ENCODE assay signal across 12 mouse cellular contexts in the genomic region with DNA sequence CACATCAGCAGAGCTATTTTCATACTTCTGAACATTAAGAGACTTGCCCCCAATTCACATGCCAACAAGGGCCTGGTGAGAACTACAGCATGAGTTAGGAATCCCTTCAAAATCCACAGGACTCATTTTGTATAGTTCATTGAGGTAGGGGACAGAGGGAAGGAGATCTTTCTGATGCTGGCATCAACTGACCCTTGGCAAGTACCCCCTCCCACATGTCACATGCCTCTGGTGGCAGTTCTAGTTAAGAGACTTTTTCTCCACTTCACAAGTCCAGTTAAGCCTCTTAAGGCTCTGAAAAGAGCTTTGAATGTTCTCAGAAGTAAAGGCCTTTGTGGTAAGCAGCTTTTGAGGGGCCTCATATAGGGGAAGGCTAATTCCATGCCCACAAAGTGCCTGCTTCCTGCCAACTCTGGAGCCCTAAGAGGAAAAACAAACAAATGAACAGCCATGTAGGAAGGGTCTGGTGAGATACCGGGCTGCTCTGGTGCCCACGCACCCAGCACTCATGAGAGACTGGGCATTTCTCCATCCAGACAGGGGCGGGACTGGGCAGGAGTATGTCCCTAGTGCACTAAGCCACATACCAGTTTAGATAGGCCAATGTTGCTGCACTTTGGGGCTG. TPM values are rescaled to one million over a fixed set of nuclear protein-coding genes. Genes with fewer than 3 reads are reported as not detected.
DNase-seq lines count a peak whose midpoint lies in the region; ATAC-seq and TF ChIP-seq lines count a peak whose summit lies in the region.
"Had no signal": no experiment of that assay in that cellular context is flagged by ENCODE, and none has a peak within 500 bp of the region (broad histone marks: within the 10 kb centered on the region; RNA-seq: fewer than 3 reads in every experiment).

No protein-coding gene starts in this region.

- H3K79me2 ChIP-seq in liver, adult 2 months (ENCODE audit: control insufficient read depth, insufficient read depth, low read length) = no peaks in the 10 kb centered on the region

- no peak overlapping the region for H3K9ac ChIP-seq in liver, adult 2 months (ENCODE audit: low read depth, low read length)
- H3K9ac ChIP-seq in liver, postnatal 0 days (replicated peaks) = no peak overlapping the region
- no peak overlapping the region for H3K9ac ChIP-seq in heart, embryonic 14.5 days (ENCODE audit: low read length)
- H3K9ac ChIP-seq in stomach, postnatal 0 days (ENCODE audit: low read length) = no peak overlapping the region

- H3K27me3 ChIP-seq in liver, adult 2 months (ENCODE audit: control insufficient read depth, insufficient read depth, low read length) = no peaks in the 10 kb centered on the region
- H3K27me3 ChIP-seq in liver, postnatal 0 days (ENCODE audit: insufficient read depth, low read length) = no peaks in the 10 kb centered on the region
- H3K27me3 ChIP-seq in heart, embryonic 14.5 days (ENCODE audit: control insufficient read depth, insufficient read depth, low read length) = no peaks in the 10 kb centered on the region
- H3K27me3 ChIP-seq in stomach, postnatal 0 days (ENCODE audit: control insufficient read depth, insufficient read depth, low read length) = no peaks in the 10 kb centered on the region

- H3K4me1 ChIP-seq in liver, adult 2 months (ENCODE audit: control insufficient read depth, insufficient read depth, low read length) = peaks cover 11% of the 10 kb centered on the region
- peaks cover 5% of the 10 kb centered on the region; the same call in 1 of the 2 replicates for H3K4me1 ChIP-seq in liver, postnatal 0 days (ENCODE audit: insufficient read depth)
- H3K4me1 ChIP-seq in heart, embryonic 14.5 days (ENCODE audit: control insufficient read depth in 2 of 2, insufficient read depth in 2 of 2, low read length in 2 of 2) = peaks cover 6 to 9% of the 10 kb centered on the region in 2 experiments; a peak in 3 of 4 replicates
- no peaks in the 10 kb centered on the region for H3K4me1 ChIP-seq in stomach, postnatal 0 days (replicated peaks; ENCODE audit: control insufficient read depth, insufficient read depth)

- H3K36me3 ChIP-seq in liver, adult 2 months (ENCODE audit: control insufficient read depth, insufficient read depth, low read length) = no peaks in the 10 kb centered on the region
- no peaks in the 10 kb centered on the region for H3K36me3 ChIP-seq in liver, postnatal 0 days (replicated peaks; ENCODE audit: insufficient read depth, low read length)
- H3K36me3 ChIP-seq in heart, embryonic 14.5 days (ENCODE audit: control insufficient read depth, insufficient read depth, low read length) = no peaks in the 10 kb centered on the region
- H3K36me3 ChIP-seq in stomach, postnatal 0 days (ENCODE audit: control insufficient read depth, insufficient read depth, low read length) = no peaks in the 10 kb centered on the region
- H3K36me3 ChIP-seq: G1E had no signal

- no peak overlapping the region for H3K4me3 ChIP-seq in liver, adult 2 months (ENCODE audit: insufficient read depth, low read depth, low read length)
- no peak overlapping the region for H3K4me3 ChIP-seq in liver, postnatal 0 days (ENCODE audit: low read depth, low read length)
- H3K4me3 ChIP-seq in heart, embryonic 14.5 days (ENCODE audit: control insufficient read depth in 1 of 2, insufficient read depth in 1 of 2, low read depth in 1 of 2, low read length in 2 of 2) = no peak overlapping the region
- no peak overlapping the region for H3K4me3 ChIP-seq in stomach, postnatal 0 days (ENCODE audit: low read depth, low read length)

- no peak for ATAC-seq in liver, postnatal 0 days
- peak; percentile 75 for ATAC-seq in heart, embryonic 14.5 days (ENCODE audit: insufficient number of reproducible peaks, insufficient read depth, low FRiP score, low read depth)
- ATAC-seq in stomach, postnatal 0 days (ENCODE audit: low FRiP score, low TSS enrichment) = no peak

- no peak for TF ChIP-seq EP300 in liver, postnatal 0 days (IDR thresholded peaks at IDR 0.05; ENCODE audit: low read depth)
- no peak for TF ChIP-seq EP300 in stomach, postnatal 0 days (optimal IDR thresholded peaks at IDR 0.05)

- no peaks in the 10 kb centered on the region for H3K9me3 ChIP-seq in liver, postnatal 0 days (ENCODE audit: low read length)
- no peaks in the 10 kb centered on the region for H3K9me3 ChIP-seq in heart, embryonic 14.5 days (ENCODE audit: control insufficient read depth, low read length)
- no peaks in the 10 kb centered on the region for H3K9me3 ChIP-seq in stomach, postnatal 0 days (ENCODE audit: control insufficient read depth, low read length)
- H3K9me3 ChIP-seq: G1E had no signal

- TF ChIP-seq POLR2A in liver, adult 2 months (IDR thresholded peaks at IDR 0.05; ENCODE audit: extremely low read depth, insufficient read depth, low read length) = no peak

- peak overlapping the region; percentile 51 for H3K27ac ChIP-seq in liver, adult 2 months (replicated peaks; ENCODE audit: insufficient read depth, low read depth, low read length)
- H3K27ac ChIP-seq in liver, postnatal 0 days (ENCODE audit: low read depth) = no peak overlapping the region
- peak overlapping the region; percentile 32 to 75; a peak in 3 of 4 replicates for H3K27ac ChIP-seq in heart, embryonic 14.5 days (replicated peaks in 1 of 2; ENCODE audit: control insufficient read depth in 1 of 2, insufficient read depth in 1 of 2, low read depth in 2 of 2, low read length in 2 of 2)
- peak overlapping the region; percentile 80 for H3K27ac ChIP-seq in stomach, postnatal 0 days (replicated peaks)
- H3K27ac ChIP-seq: macrophage had no signal

- no peak overlapping the region for H3K4me2 ChIP-seq in liver, postnatal 0 days (ENCODE audit: low read depth, low read length)
- H3K4me2 ChIP-seq in heart, embryonic 14.5 days (ENCODE audit: low read length) = no peak overlapping the region
- no peak overlapping the region for H3K4me2 ChIP-seq in stomach, postnatal 0 days (replicated peaks; ENCODE audit: low read depth)

- peak; percentile 54 for DNase-seq in liver, adult 2 months (ENCODE audit: extremely low read depth, low read depth, low spot score)
- no peak for DNase-seq in liver, postnatal 0 days
- peak; percentile 76 to 92 for DNase-seq in lung, postnatal 4 days
- no peak for DNase-seq in stomach, postnatal 0 days (ENCODE audit: low spot score)
- no peak for DNase-seq in kidney, adult 18-20 months
- no peak for DNase-seq in embryo, embryonic 10.5 days (ENCODE audit: low spot score)
- no peak for DNase-seq in T-cell, adult 2 months (ENCODE audit: low spot score)
- DNase-seq: adrenal gland, postnatal 25 days; gastrocnemius, postnatal 14 days had no signal

- WGBS in liver, adult 2 months = 27% methylated on average over 3 of the region's 3 CpGs
- WGBS in liver, postnatal 0 days (ENCODE audit: insufficient replicate concordance) = 51% methylated on average over 3 of the region's 3 CpGs
- 62% methylated on average over 3 of the region's 3 CpGs for WGBS in heart, embryonic 14.5 days
- WGBS in stomach, postnatal 0 days = 57% methylated on average over 3 of the region's 3 CpGs

- no peak for TF ChIP-seq CTCF in liver, adult 2 months (IDR thresholded peaks at IDR 0.05; ENCODE audit: low read depth, low read length)
- no peak for TF ChIP-seq CTCF in liver, postnatal 0 days (IDR thresholded peaks at IDR 0.05; ENCODE audit: low read depth)
- no peak for TF ChIP-seq CTCF in stomach, postnatal 0 days (IDR thresholded peaks at IDR 0.05; ENCODE audit: low read depth)

RNA-seq across cellular contexts. Expression of gene Tc2n, which starts 48.0 kb away (rescaled TPM):
- total RNA-seq in liver, adult 2 months (2014; rRNA removed) = 1.7 and 1.8 TPM in 2 replicates
- 0.09 and 0.22 TPM in 2 replicates for polyA plus RNA-seq in liver, adult 2 months (2012; rRNA removed)
- 0.20 and 0.33 TPM in 2 replicates for polyA plus RNA-seq in liver, postnatal 0 days (2015; fragmentation: Nextera tagmentation; extraction: Ambion mirVana)
- 0.32 and 0.38 TPM in 2 replicates for polyA plus RNA-seq in heart, embryonic 14.5 days (2014; fragmentation: Nextera tagmentation; extraction: Ambion mirVana)
- polyA plus RNA-seq in stomach, postnatal 0 days (2015; fragmentation: Nextera tagmentation; extraction: Ambion mirVana) = 11.6 and 12.5 TPM in 2 replicates
- polyA plus RNA-seq: G1E, macrophage had no signal

RNA-seq across cellular contexts. Expression of gene Fbln5, which starts 52.5 kb away (rescaled TPM):
- 3.6 and 4.6 TPM in 2 replicates for total RNA-seq in liver, adult 2 months (2014; rRNA removed)
- polyA plus RNA-seq in liver, adult 2 months (2012; rRNA removed) = 4.8 and 6.3 TPM in 2 replicates
- polyA plus RNA-seq in liver, postnatal 0 days (2015; fragmentation: Nextera tagmentation; extraction: Ambion mirVana) = 10.7 TPM in 2 replicates
- polyA plus RNA-seq in heart, embryonic 14.5 days (2014; fragmentation: Nextera tagmentation; extraction: Ambion mirVana) = 108 and 152 TPM in 2 replicates
- polyA plus RNA-seq in stomach, postnatal 0 days (2015; fragmentation: Nextera tagmentation; extraction: Ambion mirVana) = 50.7 and 70.9 TPM in 2 replicates
- polyA plus RNA-seq: G1E had no signal

Comparison
In these comparisons a context has a peak if more than half of its experiments do, and no peak if none do; other contexts are left out.
1. DNase-seq: peak in liver, adult 2 months (single experiment) and lung, postnatal 4 days (2 of 2); none in liver, postnatal 0 days (single experiment), stomach, postnatal 0 days (single experiment), kidney, adult 18-20 months (single experiment), embryo, embryonic 10.5 days (single experiment) and T-cell, adult 2 months (single experiment).